Mouse (Mus musculus) liver, embryonic 11.5 days (tissue): Measurements from ENCODE around the gene Pelo. TPM values are rescaled to one million over a fixed set of nuclear protein-coding genes. Genes with fewer than 3 reads are reported as not detected.

Source experiments
- ATAC-seq: fragments of 200-750 bp; cut with Nextera tagmentation; replicated peaks from 2 replicates; pipeline ENCODE4 v1.8.0; 2017; ENCODE audit warnings: moderate number of reproducible peaks, mild to moderate bottlenecking, moderate TSS enrichment, moderate library complexity; ENCODE audit not compliant: low FRiP score
- DNase-seq: peaks from one replicate; pipeline ENCODE4 v3.0.0-alpha.2; 2017; ENCODE audit warnings: low spot score
- H3K27ac ChIP-seq: fragments of 300-500 bp; sonication (generic); 2 replicates; pipeline ENCODE4 v1.5.1; 2014; ENCODE audit warnings: mild to moderate bottlenecking, low read depth, low read length, control low read depth
- H3K27me3 ChIP-seq: fragments of 300-500 bp; sonication (generic); replicated peaks from 2 replicates; pipeline ENCODE4 v1.6.1; 2014; ENCODE audit warnings: low read length, mixed read lengths; ENCODE audit not compliant: control insufficient read depth, insufficient read depth
- H3K36me3 ChIP-seq: fragments of 300-500 bp; sonication (generic); 2 replicates; pipeline ENCODE4 v1.6.1; 2014; ENCODE audit warnings: mild to moderate bottlenecking, low read length, moderate library complexity, mixed read lengths; ENCODE audit not compliant: control insufficient read depth, insufficient read depth
- H3K4me1 ChIP-seq: fragments of 300-500 bp; sonication (generic); replicated peaks from 2 replicates; pipeline ENCODE4 v1.6.1; 2014; ENCODE audit warnings: low read length, mixed read lengths; ENCODE audit not compliant: control insufficient read depth, insufficient read depth
- H3K4me2 ChIP-seq: fragments of 300-500 bp; sonication (generic); 2 replicates; pipeline ENCODE4 v1.6.1; 2014; ENCODE audit warnings: mild to moderate bottlenecking, control low read depth, moderate library complexity
- H3K4me3 ChIP-seq: fragments of 300-500 bp; sonication (generic); 2 replicates; pipeline ENCODE4 v1.5.1; 2014; ENCODE audit warnings: low read depth, low read length, control low read depth
- H3K9ac ChIP-seq: fragments of 300-500 bp; sonication (generic); 2 replicates; pipeline ENCODE4 v1.6.1; 2014; ENCODE audit warnings: low read depth, low read length, control low read depth
- H3K9me3 ChIP-seq: fragments of 300-500 bp; sonication (generic); 2 replicates; pipeline ENCODE4 v1.6.1; 2016; ENCODE audit warnings: low read length, inconsistent platforms, mixed read lengths; ENCODE audit not compliant: control insufficient read depth
- WGBS: fragments of 180-500 bp; shearing (Covaris S2); extraction: QIAGEN DNeasy Blood & Tissue Kit; methylation state at CpG from one replicate; pipeline ENCODE4 v1.1.7; 2014; 5-methylcytosine and 5-hydroxymethylcytosine counted together
- polyA plus RNA-seq: library from polyadenylated mRNA; unstranded; fragments of >200 nt; fragmentation: Nextera tagmentation; extraction: Ambion mirVana; gene quantifications from 2 replicates; pipeline ENCODE4 v1.2.1, GENCODE M21; 2014

Pelo gene
- polyA plus RNA-seq, 1 experiment from 2014 or later, result 10.9 TPM

DNA sequence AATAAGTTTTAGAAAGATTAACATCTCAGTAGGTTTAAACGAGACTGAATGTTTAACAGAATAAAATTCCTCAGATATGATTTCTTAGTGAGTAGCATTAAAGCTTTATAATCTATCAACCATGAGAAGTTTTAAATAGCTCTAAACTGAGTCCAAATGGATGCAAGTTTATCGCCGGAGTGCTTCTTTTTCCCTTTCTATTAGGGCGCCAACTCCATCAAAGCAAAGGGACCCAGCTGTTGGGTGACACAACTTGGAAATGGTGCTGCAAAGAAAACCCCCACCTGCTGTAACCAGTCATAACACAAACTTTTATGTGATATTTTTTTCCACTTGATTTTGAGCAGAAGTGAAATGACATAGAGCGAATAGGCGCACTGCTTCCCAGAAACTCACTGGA is 17.6 kb downstream of the Pelo start:
- Histone ChIP-seq H3K36me3 (no peaks in the 10 kb centered on the region), H3K27me3 (no peaks in the 10 kb centered on the region), H3K27ac (no peak overlapping the region), H3K4me1 (no peaks in the 10 kb centered on the region), H3K9ac (no peak overlapping the region), H3K4me2 (no peak overlapping the region), H3K4me3 (no peak overlapping the region), H3K9me3 (no peaks in the 10 kb centered on the region)
- ATAC-seq (no peak), DNase-seq (no peak)
- WGBS, result 84% methylated on average over 6 of the region's 6 CpGs

DNA sequence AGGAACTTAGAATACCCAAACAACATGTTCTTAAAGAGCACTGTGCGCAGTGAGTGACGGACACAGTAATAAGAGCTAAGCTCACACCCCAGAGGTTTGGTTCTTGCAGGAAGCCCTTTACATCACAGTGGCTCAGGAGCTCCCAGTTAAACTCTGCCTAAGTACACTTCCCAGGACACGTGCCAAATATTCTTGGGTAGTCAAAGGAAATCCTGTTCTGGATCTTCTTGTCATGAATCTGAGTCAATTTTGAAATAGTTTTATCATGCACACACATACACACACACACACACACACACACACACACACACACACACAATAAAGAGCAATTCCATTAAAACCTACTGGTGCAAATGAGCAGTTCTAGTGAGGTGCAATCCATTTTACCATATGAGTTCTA is 18.6 kb downstream of the Pelo start:
- H3K4me3 ChIP-seq, result no peak overlapping the region
- 84% methylated on average over 3 of the region's 3 CpGs for WGBS
- no peaks in the 10 kb centered on the region for H3K36me3 ChIP-seq
- no peak for ATAC-seq
- no peaks in the 10 kb centered on the region for H3K4me1 ChIP-seq
- no peaks in the 10 kb centered on the region for H3K9me3 ChIP-seq
- no peak overlapping the region for H3K27ac ChIP-seq
- no peak for DNase-seq
- no peak overlapping the region for H3K9ac ChIP-seq
- no peaks in the 10 kb centered on the region for H3K27me3 ChIP-seq
- no peak overlapping the region for H3K4me2 ChIP-seq

DNA sequence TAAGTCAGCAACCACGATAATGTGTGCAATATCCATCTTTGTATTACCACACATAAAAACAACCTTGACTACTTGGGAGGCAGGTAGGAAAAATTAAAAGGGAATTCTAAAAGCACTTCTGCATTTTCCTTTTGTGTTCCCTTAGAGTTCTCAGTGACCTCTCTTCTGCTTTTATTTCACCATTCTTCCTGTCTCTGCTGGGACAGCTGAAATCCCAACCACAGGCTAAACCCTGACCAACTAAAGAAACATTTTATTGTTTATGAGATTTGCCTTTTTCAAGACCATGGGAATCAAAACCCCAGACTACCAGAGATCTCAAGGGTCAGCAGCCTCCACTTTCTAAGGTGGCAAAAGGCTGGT is 22.0 kb downstream of the Pelo start:
- DNase-seq, result no peak
- no peaks in the 10 kb centered on the region for H3K36me3 ChIP-seq
- no peak for ATAC-seq
- H3K27me3 ChIP-seq, result no peaks in the 10 kb centered on the region
- H3K4me3 ChIP-seq, result no peak overlapping the region
- no peaks in the 10 kb centered on the region for H3K9me3 ChIP-seq
- no peak overlapping the region for H3K4me2 ChIP-seq
- H3K27ac ChIP-seq, result no peak overlapping the region
- H3K9ac ChIP-seq, result no peak overlapping the region
- no peaks in the 10 kb centered on the region for H3K4me1 ChIP-seq
- WGBS, result 81% methylated on average over 1 of the region's 1 CpGs

DNA sequence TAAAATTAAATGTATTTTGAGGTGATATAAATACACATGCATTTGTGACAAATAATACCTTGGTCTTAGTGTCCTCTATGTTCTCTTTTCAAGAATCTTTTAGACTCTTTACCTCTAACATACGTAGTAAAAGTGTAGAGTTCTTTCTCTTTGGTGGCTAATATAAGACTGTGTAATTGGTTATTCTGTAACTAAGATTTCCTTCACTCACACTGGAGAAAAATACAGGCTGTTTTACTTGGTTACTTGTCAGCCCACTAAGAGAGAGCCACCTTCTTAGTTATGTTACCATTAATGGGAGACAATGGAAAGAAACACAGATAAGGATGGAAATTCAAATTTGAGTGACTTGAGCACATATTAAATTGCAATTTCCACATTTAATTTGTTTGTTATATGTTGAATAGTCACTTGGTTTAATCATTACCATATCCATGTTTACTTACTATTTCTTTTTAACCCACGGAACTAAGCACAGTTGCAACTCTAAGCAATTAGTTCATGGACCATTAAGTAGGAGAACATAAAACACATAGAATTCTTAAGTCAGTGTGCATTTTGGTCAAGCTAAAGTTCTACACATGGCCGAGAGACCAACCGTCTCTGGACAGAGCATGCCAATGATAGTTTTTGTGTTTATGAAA is 22.5 kb downstream of the Pelo start:
- no peak overlapping the region for H3K9ac ChIP-seq
- no peak for ATAC-seq
- no peaks in the 10 kb centered on the region for H3K9me3 ChIP-seq
- 86% methylated on average over 4 of the region's 4 CpGs for WGBS
- no peak overlapping the region for H3K4me3 ChIP-seq
- no peak overlapping the region for H3K4me2 ChIP-seq
- no peaks in the 10 kb centered on the region for H3K27me3 ChIP-seq
- H3K27ac ChIP-seq, result no peak overlapping the region
- no peaks in the 10 kb centered on the region for H3K4me1 ChIP-seq
- DNase-seq, result no peak
- no peaks in the 10 kb centered on the region for H3K36me3 ChIP-seq

DNA sequence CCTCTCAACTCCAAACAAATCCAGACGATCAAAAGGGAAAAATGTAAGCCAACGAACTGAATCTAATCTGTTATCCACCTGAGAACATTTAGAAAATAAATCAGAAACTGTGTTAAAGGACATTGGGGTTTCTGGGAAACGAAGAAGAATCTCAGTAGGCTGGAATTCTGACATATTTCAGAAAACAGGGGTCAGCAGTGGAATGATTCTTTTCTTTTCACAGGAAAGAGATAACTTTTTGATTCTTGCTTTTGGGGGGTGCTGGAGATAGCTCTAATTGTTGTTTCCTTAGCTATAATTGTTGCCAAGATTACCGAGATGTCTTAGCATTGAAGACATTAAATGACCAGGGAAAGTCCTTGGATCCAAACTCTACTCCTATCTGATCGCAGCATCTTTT is 32.4 kb downstream of the Pelo start:
- Histone ChIP-seq H3K9ac (no peak overlapping the region), H3K36me3 (no peaks in the 10 kb centered on the region), H3K4me1 (no peaks in the 10 kb centered on the region), H3K27ac (no peak overlapping the region), H3K4me3 (no peak overlapping the region), H3K4me2 (no peak overlapping the region), H3K9me3 (no peaks in the 10 kb centered on the region), H3K27me3 (no peaks in the 10 kb centered on the region)
- no peak for DNase-seq
- WGBS, result 75% methylated on average over 5 of the region's 5 CpGs
- ATAC-seq, result no peak

DNA sequence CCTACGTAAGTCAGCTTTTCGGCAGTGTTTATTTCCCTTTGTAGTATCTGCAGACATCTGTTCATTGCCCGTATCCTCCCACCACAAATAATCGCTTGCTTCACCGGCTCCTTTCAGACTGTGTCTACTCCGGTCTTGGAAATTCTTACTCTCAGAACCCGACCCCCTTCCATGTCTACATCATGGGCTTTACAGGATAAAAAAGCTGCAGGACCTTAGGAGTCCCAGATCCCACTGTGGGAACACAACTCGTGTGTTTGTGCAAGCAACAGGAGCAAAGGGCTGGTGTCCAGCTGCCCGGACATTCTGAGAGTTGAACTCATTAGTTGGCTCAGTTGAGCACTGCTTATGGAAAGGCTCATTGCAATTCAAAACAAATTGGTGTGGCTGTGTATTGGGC is 35.2 kb downstream of the Pelo start:
- Histone ChIP-seq H3K4me1 (no peaks in the 10 kb centered on the region), H3K27ac (no peak overlapping the region), H3K4me2 (no peak overlapping the region), H3K9me3 (no peaks in the 10 kb centered on the region), H3K36me3 (no peaks in the 10 kb centered on the region), H3K4me3 (no peak overlapping the region), H3K27me3 (no peaks in the 10 kb centered on the region), H3K9ac (no peak overlapping the region)
- DNase-seq, result no peak
- ATAC-seq, result no peak
- 68% methylated on average over 9 of the region's 9 CpGs for whole genome bisulfite sequencing

DNA sequence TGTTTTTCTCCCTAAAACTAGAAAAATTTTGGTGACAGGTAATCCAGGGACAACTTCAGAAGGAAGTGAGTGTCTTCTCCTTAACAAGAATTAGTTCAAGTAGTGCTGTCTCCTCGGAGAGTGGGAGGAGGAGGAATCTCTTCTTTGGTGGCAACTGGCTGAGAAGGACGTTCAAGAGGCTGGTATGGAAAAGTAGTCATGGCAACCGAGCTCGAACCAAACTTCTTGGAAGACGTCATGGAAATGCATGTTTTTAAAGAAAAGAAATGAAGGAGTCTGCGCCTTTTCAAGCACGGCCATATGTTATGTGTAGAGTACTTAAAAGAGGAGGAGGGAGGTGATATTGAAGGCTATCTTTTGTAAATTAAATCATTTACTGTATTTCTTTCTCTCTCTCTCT is 37.4 kb downstream of the Pelo start:
- no peaks in the 10 kb centered on the region for H3K36me3 ChIP-seq
- H3K27ac ChIP-seq, result no peak overlapping the region
- 83% methylated on average over 7 of the region's 7 CpGs for WGBS
- H3K4me3 ChIP-seq, result no peak overlapping the region
- H3K4me1 ChIP-seq, result no peaks in the 10 kb centered on the region
- no peak overlapping the region for H3K4me2 ChIP-seq
- no peaks in the 10 kb centered on the region for H3K27me3 ChIP-seq
- DNase-seq, result no peak
- no peak for ATAC-seq
- H3K9ac ChIP-seq, result no peak overlapping the region
- no peaks in the 10 kb centered on the region for H3K9me3 ChIP-seq

DNA sequence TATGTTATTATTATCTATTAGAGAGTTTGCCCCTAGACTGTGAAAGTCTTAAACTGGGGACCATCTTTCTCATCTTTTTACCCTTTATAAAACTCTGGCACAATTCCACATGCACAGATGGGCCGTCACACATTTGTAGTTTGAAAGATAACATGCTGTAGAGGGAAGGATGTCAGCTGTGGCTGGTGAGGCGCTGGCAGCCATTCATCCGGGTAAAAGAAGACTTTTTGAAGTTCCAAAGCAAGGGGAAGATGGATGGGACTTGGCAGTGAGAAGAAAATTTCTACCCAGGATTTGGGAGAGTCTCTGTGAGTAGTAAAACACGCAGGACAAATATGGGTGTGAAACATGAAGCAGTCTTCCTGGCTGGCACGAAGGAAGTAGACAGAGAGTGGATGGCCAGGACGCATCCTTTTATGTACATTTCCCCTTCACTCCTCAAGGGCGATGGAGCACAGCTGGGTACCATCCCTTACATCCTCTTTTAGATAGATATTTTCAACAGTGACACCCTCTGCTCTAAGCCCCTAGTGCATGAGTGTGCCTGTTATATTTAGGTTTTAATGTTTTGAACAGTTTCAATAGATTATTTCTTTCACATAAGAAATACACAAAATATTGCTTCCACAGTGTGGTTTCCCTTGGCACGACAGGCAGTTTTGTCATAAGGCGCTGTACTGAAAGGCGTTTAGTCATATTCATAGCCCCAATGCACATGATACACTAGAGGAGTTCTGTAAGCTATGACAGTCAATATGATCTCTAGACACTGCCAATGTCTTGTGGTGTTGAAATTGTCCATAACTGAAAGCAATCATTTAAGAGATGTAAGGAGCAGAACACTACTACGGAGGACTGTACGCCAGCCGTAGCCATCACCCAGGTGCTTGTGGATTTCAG is 39.1 kb downstream of the Pelo start:
- no peak overlapping the region for H3K27ac ChIP-seq
- no peaks in the 10 kb centered on the region for H3K9me3 ChIP-seq
- no peak overlapping the region for H3K4me3 ChIP-seq
- ATAC-seq (no peak), DNase-seq (no peak)
- no peak overlapping the region for H3K4me2 ChIP-seq
- no peak overlapping the region for H3K9ac ChIP-seq
- H3K36me3 ChIP-seq, result no peaks in the 10 kb centered on the region
- no peaks in the 10 kb centered on the region for H3K4me1 ChIP-seq
- 80% methylated on average over 13 of the region's 13 CpGs for WGBS
- H3K27me3 ChIP-seq, result no peaks in the 10 kb centered on the region

DNA sequence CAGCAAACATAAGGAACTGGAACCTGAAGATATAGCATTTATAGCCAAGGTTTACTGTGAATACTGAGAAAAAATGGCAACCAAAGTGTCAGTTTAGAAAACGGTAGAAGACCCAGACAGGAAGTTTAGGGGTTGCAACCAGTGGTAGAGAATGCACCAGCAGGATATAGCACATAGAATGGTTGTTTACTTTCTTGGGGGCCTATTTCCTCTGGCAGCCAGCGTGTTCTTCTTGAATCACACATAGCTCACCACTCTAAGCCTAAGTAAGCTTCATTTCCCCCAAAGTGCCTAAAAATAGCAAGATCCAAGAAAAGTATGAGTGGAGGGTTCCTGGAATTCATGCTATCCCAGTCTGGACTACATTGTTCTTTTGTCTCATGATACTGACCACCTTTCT is 47.3 kb downstream of the Pelo start:
- Histone ChIP-seq H3K27me3 (no peaks in the 10 kb centered on the region), H3K27ac (no peak overlapping the region), H3K4me2 (no peak overlapping the region), H3K9ac (no peak overlapping the region), H3K4me3 (no peak overlapping the region), H3K9me3 (no peaks in the 10 kb centered on the region), H3K4me1 (no peaks in the 10 kb centered on the region), H3K36me3 (no peaks in the 10 kb centered on the region)
- WGBS, result 32% methylated on average over 2 of the region's 2 CpGs
- no peak for DNase-seq
- no peak for ATAC-seq
